Mouse (Mus musculus) ZHBTc4 (cell line): Measurements from ENCODE around the gene Akain1.
A peak's percentile ranks its signal among the peaks of the same experiment; 100 is the strongest.

ENCODE experiments used
- DNase-seq: peaks from one replicate; pipeline ENCODE4 v3.0.0-alpha.2; 2011; ENCODE audit warnings: low read depth, low spot score

Gene Akain1

DNA sequence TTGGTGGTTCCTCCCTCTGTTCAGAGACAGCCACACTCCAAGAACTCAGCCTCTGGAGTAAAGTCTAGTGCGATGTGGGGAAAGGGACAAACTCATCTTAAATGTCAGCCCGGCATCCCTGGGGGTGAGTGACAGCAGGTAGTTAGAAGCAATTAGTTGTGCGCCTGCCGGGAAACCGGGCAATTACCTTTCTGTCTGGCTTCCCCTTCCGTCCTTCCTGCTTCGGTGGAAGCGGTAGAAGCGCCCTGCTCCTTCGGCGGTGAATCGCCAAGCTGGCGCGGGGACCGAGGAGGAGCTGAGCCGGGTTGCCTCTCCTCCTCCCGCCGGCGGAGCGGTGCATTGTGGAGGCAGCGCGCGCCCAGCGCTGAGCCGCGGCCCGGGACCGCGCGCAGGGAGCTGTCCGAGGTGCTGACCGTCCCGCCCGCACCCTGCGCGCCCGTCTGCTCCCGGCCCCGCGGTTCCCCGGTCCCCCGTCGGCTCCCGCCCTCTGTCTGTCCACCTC is at the start of gene Akain1:
TSS of gene Akain1 (plus strand) at position 337 of the 502 bp plus-strand sequence.
- peak; percentile 88 for DNase-seq

DNA sequence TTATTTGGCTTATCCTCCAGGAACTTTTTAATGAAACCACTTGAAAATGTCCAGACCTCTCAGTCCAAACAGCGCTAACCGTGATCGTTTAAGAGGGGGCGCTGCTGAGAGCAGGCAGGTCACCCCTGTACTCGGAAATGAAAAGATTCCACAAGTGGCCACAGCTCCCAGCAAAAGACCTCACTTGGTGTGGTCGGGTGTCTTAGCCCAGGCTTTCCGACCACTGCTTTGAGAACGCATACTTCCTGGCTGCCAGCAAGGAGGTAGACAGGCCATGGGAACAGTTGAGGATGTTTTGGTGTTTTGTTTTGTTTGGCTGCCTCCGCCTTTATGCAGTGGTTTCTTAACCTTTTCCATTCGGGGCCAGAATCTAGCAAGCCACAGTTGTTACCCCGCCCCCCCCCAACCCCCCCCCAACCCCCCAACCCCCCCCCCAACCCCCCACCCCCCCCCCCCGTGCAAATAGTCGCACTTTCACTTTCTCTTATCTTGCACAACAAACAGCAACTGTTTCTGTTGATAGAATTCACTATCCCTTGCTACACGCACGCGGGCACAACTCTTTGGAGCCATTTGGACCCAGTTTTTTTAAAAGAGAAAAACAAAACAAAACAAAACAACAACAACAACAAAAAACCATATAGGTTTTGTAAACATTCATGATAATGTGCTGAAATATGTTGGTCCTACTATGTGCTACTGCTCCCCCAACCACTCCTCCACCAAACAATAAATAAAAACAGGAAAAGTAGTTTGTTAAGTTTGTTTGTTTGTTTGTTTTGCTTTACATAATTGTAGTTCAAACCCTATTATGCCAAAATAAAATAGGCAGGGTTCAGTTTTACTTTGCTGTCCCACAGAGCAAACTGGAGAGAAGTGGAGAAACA is 42.7 kb upstream of the Akain1 start:
- DNase-seq = no peak

GRCm38 (mm10) chr17:69397163-69397562 is 42.0 kb upstream of the Akain1 start:
- peak; percentile 63 for DNase-seq

DNA sequence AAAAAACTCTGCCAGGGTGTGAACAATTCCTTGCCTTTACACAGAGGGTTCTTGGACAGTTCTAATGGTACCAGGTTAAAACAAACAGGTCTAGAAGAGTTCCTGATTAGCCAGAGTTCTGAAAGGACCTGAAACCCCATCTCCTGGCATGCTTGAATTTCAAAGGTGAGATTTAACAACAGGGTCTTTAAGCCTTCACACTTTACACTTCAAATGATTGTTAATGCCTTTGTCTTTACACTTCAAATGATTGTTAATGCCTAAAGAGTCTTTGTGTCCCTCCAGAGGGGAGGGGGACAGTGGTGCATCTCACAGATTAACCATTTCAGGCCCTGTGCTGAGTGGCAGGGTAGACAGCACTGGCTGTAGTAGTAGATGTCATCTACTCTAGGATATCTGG is 41.0 kb upstream of the Akain1 start:
- peak; percentile 75 for DNase-seq

DNA sequence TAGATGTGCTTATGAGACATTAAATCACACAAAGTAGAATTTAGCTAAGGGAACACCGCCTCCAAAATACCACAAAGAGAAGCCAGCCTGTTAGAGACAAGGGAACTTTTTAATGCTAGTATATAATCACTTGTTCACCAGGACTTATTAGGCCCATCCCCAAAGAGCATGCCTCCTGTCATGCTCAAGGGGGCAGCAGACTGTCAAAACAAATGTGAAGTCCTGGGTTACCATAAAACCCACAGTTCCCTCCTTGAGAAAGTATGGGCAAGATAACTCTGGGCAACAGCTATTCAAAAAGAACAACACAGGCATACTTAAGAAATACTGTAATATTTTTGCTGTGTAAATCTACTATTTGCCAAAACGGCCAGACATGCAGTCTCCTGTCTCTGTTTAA is 38.0 kb upstream of the Akain1 start:
- peak; percentile 32 for DNase-seq

GRCm38 (mm10) chr17:69416163-69416562 is 23.0 kb upstream of the Akain1 start:
- no peak for DNase-seq

- DNase-seq = peak; percentile 96
These were observed 22.0 kb upstream of the Akain1 start for GRCm38 (mm10) chr17:69416920-69417661.

- DNase-seq = peak; percentile 40
These were observed 21.3 kb upstream of the Akain1 start for GRCm38 (mm10) chr17:69417724-69418373.

DNA sequence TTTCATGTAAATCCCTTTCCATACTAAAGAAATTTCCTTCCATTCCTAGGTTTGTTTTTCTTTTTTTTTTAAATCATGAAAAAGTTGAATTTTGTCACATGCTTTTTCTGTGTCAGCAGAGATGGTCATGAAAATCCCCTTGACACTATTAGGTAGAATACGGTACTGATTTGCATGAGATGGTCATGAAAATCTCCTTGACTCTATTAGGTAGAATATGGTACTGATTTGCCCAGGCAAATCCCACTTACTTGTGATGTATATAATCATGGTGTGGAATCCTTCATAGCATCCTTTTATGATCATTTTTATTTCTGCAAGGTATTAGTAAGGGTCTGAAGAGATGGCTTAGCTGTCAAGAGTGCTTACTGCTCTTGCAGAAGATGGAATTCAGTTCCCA is 17.5 kb upstream of the Akain1 start:
- DNase-seq = peak; percentile 82

DNA sequence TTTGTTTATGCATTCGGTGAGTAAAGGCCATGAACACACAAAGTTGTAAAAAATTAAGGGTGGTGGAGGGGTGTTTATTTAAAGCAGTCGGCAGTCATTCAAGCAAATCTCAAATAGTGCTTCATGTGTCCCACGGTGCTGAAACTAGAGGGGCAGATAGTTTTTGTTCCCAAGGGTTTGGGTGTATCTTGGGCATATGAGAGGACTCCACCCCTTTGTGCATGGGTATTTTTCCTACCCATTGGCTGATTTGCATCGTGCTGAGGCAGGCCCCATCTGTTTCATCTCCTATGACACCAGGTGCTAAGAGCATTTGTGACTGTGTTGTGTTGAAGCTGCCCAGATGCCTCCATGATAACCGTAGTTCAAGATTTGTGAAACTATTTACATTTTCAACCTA is 1.3 kb upstream of the Akain1 start:
- no peak for DNase-seq

DNA sequence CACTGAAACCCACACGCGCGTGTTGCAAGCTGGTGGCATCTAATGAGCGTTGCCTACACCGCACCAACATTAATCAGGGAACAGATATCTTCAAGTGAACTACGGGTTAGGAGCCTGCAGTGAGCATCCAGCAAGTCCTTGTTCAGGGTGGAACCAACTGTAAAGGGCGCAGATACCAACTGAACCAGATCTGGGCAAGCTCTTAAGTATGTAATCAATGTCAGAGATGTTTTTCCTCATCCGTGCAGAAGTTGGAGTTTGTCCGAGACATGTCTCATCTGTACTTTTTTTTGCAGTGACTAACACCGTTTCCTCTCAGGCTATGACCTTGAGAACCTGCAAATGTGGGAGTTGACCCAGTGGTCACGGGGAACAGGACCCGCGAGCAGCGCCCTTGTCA is 640 bp upstream of the Akain1 start:
- no peak for DNase-seq

- DNase-seq = peak; percentile 74
These were observed 700 bp downstream of the Akain1 start for GRCm38 (mm10) chr17:69439571-69440480.

DNA sequence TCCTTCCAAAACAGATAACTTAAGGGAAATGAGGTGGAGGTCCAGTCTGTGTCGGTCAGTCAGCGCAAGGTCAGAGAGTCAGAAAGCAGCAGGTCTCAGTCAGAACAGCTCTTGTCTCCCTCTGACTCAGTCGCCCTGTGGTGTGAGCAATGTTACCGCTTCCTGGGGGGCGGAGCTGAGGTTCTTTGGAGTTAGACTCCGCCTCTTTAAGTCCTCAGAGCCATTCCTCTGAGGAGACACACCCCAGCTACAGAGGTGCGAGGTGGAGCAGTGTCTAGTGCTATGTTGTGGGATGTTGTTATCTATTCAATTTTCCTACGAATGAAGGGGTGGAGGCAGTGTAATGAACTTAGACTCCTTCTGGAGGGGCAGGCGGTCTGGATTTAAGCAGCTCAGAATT is 1.9 kb downstream of the Akain1 start:
- peak; percentile 82 for DNase-seq

DNA sequence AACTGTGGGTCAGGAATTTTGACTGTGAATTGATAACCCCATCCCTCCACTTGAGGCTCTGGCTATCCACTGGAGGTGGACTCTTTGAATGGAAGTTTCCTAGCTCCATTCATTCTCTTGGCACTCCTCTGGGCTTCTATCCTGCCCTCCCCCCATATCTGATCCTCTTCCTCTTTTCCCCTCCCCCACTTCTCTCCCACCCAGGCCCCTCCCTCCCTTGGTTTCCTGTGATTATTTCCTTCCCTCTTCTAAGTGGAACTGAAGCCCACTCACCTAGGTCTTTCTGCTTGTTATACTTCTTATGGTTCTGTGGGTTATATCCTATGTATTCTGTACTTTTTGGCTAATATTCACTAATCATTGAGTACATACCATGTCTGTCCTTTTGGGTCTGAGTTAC is 9.6 kb downstream of the Akain1 start:
- DNase-seq = no peak

DNA sequence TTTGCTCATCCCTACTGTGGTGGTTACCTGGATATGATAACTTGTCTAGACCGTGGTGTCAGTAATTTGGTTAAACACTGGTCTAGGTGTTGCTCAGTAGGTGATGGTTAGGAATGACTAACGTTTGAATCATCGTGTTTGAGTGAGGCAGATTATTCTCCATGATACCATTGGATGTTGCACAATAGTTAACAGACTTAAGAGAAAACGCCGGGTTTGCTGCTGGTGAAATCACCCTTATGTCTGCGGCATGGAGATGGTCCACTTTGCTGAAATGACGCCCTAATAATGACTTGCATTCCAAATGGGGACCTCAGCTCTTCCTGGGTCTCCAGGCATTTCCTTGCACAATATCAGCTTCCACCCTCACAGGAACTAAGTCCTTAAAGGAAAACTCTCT is 22.6 kb downstream of the Akain1 start:
- DNase-seq = no peak

DNA sequence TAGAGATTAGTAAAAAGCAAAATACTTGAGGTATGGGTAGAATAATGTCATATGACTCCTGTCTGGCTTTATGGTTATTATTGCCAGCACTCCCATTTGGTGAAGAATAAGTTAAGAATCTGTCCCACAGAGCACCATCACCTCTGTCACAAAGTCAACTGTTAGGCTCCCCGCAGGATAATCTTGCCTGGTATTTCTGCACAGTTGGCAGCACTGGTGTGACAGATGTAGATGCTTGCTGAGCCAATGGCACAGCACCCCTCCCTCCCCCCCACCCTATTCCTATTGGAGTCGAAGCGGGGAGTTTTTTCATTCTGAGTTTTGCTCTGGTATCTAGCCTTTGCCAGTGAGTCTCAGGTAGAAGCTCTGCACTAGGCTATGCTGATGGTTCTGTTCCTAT is 23.9 kb downstream of the Akain1 start:
- DNase-seq = no peak

DNA sequence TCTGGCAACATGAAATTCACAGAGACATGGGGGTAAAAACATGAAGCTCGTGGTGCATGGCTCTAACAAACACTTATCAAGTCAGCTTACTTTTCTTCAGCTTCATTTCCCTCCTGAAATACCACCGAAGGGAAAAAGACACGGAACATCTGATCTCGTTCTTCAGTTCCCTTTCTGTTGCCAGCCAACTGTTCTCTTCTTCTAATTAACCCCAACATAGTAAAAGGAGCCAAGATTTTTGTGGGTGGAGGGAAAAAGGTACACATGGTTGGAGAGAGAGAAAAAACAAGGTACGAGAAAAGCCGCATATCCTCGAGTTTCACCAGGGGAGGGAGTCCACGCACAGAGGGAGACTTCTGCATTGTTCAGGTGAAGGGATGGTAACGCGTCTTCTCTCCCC is 32.0 kb downstream of the Akain1 start:
- DNase-seq = no peak

DNA sequence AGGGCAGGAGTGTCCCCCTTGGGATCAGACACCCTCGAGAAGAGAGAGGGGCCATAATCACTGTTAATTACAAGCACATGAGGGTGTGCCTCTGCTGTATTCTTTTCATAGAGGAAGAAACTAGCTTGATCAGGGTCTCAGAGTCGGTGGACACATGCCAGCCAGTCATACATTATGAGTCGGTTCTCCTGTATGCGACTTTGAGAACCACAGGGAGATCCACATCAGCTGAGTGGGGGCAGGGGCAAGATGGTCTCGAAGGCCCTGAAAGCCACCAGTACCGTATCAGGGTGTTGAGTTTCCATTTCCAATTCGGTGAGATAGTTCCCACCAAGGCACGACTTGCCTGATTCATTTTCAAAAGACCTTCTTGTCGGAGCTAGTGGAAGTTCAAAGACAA is 33.3 kb downstream of the Akain1 start:
- DNase-seq = no peak

DNA sequence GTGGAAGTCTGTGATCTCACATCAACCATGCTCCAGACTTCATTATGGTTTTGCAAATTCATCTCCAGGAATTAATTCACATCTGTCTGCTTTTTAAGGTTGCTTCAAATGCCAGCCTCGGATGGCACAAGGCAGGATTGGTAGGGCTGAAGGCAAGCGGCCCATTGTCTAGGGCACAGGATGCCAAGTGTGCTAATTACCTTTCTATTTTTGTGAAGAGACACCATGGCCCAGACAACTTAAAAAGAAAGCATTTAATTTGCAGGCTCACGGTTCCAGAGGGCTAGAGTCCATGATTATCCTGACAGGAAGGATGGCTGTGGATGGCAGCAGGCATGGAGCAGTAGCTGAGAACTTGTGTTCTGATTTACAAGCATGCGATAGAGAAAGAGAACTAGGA is 35.0 kb downstream of the Akain1 start:
- no peak for DNase-seq

GRCm38 (mm10) chr17:69475423-69475822 is 36.3 kb downstream of the Akain1 start:
- DNase-seq = peak; percentile 75

DNA sequence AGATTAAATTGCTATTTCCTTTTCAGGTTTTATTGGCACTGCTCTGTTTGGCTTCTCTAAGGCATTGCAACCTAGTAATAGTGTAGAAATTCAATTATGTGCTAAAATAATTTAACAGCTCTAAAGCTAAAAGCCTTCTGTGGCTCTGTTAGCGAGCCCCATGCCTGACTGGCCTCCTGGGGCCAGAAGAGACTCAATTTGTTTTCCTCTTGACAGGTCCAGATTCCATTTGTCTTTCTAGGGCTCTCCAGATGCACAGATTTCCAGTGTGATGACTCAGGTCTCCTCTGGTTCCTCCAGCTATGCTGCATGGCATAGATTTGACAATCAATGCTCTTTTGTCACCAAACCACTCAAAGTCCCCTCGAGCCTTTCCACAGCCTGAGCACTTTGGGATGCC is 38.4 kb downstream of the Akain1 start:
- no peak for DNase-seq
